Mouse (Mus musculus): ENCODE results near the gene Pidd1.

Pidd1 gene

DNA sequence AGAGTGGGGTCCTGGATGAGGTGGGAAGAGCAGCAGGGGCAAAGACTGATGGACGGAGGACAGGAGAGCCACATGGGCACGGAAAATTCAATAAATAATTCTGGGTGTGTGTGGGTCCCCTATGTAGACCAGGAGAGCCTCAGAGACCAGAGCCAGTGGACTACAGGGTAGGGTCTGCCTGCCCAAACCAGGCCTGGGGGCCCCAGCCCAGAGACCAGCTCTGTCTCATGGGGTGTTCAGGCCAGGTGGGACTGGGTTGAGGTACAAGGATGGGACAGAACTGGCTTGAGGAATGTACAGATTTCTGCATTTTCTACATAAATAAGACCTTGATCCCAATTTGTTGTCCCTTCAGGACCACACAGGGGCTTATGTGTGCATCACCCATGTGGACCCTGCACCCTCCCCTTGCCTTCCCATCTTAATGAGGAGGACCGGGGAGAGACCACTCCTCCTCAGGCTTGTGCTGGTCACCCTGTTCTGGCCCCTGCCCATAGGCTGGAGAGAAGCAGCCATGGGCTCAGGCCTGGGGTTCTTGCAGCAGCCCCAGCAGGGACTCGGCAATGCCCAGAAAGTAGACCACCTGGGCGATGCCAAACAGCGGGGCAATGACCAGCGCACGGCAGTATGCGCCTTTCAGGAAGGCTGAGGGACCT, 13.1 kb downstream of the Pidd1 start:
- ChIA-PET POLR2A (interaction anchor here in 2 of 4 experiments (0.6 to 21.5 kb wide), 10 partner anchors 9 to 38 kb away, joined by 3 to 465 read pairs (median 17); partner anchors contain the start of genes Pidd1 (in 2 of the 2), Rplp2 (in 2 of the 2), Cd151 (in 1 of the 2) and Cracr2b (in 1 of the 2)), CTCF (interaction anchor here in 1 of 4 experiments (0.6 to 4.1 kb wide), 4 partner anchors 8 to 55 kb away, joined by 3 to 22 read pairs (median 6); partner anchors contain the start of gene Slc25a22)

DNA sequence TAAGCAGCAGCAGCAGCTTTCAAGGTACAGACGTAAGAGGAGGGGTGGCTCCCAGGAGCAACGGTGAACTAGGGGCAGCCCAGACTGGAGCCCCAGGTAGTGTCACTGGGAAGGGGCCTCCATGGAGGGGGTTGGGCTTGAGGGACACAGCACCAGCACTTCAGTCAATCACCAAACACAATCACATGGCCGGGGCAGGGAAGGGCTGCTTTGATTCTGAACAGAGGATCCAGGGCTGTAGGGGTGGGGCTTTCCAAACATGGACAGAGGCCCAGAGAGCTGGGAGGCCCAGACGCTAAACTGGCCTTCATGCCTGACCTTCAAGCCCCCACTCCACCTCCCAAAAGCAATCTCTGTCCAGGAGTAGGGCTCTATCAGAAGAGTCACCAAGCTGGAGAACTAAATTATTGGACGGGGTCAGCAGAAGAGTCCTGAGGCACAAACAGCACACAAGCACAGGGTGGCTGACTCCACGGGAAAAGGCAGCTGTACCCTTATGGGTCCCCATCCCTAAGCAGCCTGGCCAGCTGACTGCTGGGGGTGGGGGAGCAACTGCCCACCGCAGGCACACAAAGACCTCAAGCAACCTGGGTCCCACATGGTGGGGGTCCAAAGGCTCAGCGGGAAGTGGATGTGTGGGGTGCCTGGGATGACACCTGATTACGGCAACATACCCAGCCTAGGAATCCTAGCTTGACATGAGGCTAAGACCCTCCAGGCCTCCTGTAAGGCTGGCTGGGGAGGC, 13.8 kb downstream of the Pidd1 start:
- CTCF ChIA-PET = interaction anchor here in 3 of 4 experiments (0.6 to 4.1 kb wide), 8 partner anchors 9 to 100 kb away, joined by 3 to 22 read pairs (median 5); partner anchors contain the start of genes Eps8l2 (in 1 of the 3), Pidd1 (in 1 of the 3) and Slc25a22 (in 1 of the 3)
- POLR2A ChIA-PET = interaction anchor here in 3 of 4 experiments (0.6 to 21.5 kb wide), 23 partner anchors 9 to 366 kb away, joined by 3 to 465 read pairs (median 4); partner anchors contain the start of genes Gatd1 (in 2 of the 3), Pidd1 (in 2 of the 3), Rplp2 (in 2 of the 3) and Cd151 (in 1 of the 3)

DNA sequence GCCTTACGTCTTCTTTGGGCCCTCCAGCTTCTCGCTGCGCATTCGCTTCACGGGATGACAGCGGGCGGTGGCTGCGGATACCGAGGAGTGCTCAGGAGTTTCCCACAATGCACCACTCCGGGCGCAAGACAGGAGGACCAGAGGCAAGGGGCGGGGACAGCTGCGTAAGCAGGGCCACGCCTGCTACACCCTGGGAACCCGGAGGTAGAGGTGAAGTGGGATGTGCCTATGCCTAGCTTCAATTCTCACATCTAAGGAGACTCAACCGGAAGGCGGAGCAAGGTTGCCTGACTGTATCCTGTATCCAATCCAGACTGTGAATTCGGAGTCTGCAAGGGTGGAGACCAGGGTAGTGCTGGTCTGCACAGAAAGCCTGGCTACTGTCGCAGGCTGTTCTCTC, 14.5 kb downstream of the Pidd1 start, which contains the start of gene Cend1:
Gene Cend1 (minus strand): TSS at position 182 of the 400 bp plus-strand sequence.
- ChIA-PET CTCF (interaction anchor here (0.6 to 4.1 kb wide), 13 partner anchors 10 to 282 kb away, joined by 3 to 22 read pairs (median 4); partner anchors contain the start of genes Eps8l2 (in 1 of the 4), Pidd1 (in 1 of the 4), Rassf7 (in 1 of the 4) and Slc25a22 (in 1 of the 4)), POLR2A (interaction anchor here in 3 of 4 experiments (0.5 to 21.5 kb wide), 31 partner anchors 8 to 366 kb away, joined by 3 to 465 read pairs (median 4); partner anchors contain the start of genes Gatd1 (in 2 of the 3), Pidd1 (in 2 of the 3), Rplp2 (in 2 of the 3) and Slc25a22 (in 2 of the 3))

DNA sequence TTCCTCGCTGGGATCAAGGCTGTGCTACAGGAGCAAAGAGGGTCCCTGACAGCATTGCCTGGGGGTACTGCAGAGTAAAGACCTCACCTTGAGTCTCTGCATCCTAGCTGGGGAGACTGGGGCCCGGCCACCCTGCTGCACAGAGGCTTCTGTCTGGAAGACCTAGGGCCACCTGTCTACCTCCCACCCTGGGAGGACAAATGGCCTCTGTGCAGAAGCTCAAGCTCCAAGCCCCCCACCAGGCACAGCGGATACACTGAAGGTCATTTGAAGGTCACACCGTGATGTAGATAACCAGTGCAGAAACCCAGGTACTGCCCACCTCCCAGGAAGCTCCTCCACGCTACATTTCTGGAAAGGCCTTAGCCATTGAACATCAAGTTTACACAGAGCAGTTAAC, 15.1 kb downstream of the Pidd1 start:
- CTCF ChIA-PET = interaction anchor here in 3 of 4 experiments (0.6 to 4.1 kb wide), 11 partner anchors 9 to 282 kb away, joined by 3 to 22 read pairs (median 4); partner anchors contain the start of genes Pidd1 (in 1 of the 3), Rassf7 (in 1 of the 3), Slc25a22 (in 1 of the 3) and Taldo1 (in 1 of the 3)
- POLR2A ChIA-PET = interaction anchor here in 3 of 4 experiments (0.5 to 21.5 kb wide), 32 partner anchors 9 to 365 kb away, joined by 3 to 465 read pairs (median 4); partner anchors contain the start of genes Gatd1 (in 2 of the 3), Pidd1 (in 2 of the 3), Rplp2 (in 2 of the 3) and Slc25a22 (in 2 of the 3)

DNA sequence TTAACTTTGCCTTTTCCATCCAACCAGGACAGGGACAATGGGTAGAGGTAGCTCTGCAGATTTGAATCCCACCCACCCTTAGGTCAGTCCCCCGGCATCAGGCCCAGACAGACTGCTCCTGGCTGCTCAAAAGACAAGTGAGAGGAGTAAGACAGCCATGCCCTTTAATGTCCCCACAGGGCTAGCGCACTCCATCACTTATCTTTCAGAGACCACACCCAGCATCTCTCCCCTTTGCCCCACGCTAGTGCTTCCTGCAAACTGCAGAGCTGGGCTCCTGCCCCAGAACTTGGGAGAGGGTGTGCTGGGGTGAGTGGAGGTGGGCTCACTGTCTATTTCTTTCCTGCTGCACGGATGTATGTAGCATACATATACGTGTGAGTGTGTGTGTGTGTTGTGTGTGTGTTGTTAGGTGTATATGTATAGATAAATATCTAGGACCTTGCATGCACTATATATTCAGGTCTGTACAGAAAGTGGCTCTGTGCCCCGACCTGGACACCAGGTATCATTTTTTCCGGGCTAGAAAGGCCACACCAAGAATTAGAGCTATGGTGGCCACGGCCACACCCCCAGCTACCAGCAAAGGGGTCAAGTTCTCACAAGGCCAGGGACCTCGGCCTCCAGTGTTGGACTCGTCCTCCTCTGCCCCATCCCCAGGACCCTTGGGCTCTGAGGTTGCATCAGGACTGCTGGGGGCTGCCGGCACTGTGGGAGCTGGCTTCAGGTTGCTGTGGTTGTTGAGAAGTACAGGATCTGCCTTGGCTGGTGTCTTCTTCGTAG, 16.7 kb downstream of the Pidd1 start:
- CTCF ChIA-PET = interaction anchor here (0.6 to 4.1 kb wide), 7 partner anchors 12 to 376 kb away, joined by 3 to 22 read pairs (median 4); partner anchors contain the start of genes Cd151 (in 1 of the 4) and Slc25a22 (in 1 of the 4)
- POLR2A ChIA-PET = interaction anchor here in 3 of 4 experiments (0.5 to 21.5 kb wide), 16 partner anchors 7 to 199 kb away, joined by 3 to 465 read pairs (median 6); partner anchors contain the start of genes Rplp2 (in 3 of the 3), Cracr2b (in 2 of the 3), Taldo1 (in 2 of the 3) and Cd151 (in 1 of the 3)

- POLR2A ChIA-PET = interaction anchor here in 1 of 4 experiments (0.6 to 21.5 kb wide), 2 partner anchors 35 to 147 kb away, joined by 3 to 465 read pairs; partner anchors contain the start of genes Cd151, Cracr2b, Pnpla2 and Rplp2
- CTCF ChIA-PET = no interaction called here
These were observed 20.0 kb downstream of the Pidd1 start for GRCm38 (mm10) chr7:141423811-141424210.

DNA sequence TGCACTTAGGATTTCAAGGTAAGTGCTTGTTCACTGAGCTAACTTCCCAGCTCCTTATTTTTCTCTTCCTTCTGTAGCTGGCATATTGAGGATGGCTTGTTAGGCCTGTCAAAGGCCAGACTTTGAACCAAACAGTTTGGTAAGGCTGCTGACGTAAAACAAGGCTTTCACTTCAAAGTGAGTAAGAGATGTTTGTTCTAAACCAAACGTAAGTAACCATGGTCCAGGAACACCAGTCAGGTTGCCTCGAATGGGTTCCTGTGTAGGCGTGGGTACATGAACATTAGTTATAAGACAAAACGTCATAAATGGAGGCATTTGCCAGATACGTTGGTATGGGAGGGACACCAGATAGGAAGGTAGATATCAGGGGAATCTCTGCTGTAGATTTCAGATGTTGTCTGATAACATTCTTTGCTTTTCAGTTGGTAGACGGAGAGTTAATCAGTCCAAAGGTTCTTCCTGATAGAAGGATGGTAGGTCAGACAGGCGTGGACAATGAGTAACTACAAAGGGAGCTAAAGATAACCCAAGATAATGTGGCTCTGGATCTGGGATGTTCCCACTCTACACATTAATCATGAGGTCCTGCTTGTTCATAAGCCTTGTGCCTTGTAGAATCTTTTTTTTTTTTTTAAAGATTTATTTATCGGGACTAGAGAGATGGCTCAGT, 23.7 kb downstream of the Pidd1 start:
- ChIA-PET POLR2A (interaction anchor here in 3 of 4 experiments (0.7 to 4.1 kb wide), 12 partner anchors 9 to 514 kb away, joined by 3 to 24 read pairs (median 4); partner anchors contain the start of genes Cend1 (in 2 of the 3), Cd151 (in 1 of the 3), Cracr2b (in 1 of the 3) and Pnpla2 (in 1 of the 3)), CTCF (interaction anchor here in 3 of 4 experiments (0.6 to 1.3 kb wide), 4 partner anchors 9 to 1338 kb away, joined by 3 to 5 read pairs (median 4); partner anchors contain the start of gene Cend1 (in 1 of the 3))

DNA sequence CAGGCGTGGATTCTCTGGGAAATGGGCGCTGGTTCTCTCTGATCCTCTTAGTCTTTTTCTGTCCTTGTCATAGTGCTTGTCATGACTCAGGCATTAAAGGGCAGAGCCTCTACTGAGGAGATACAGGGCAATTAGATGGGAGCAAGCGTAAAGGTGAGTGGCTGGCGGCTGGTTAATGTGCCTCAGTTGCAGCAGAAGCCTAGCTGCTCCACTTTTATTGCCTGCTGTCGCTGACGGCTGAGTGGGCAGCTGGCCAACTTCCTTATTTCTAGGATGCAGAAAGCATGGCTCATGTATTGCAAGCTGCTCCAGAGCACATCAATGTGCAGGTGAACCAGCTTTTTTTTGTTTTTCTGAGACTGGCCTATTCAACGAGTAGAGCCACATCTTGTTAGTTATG, 24.9 kb downstream of the Pidd1 start:
- CTCF ChIA-PET = interaction anchor here in 2 of 4 experiments (0.8 to 1.3 kb wide), 2 partner anchors 10 to 40 kb away, joined by 3 to 5 read pairs; partner anchors contain the start of gene Cend1 (in 1 of the 2)

DNA sequence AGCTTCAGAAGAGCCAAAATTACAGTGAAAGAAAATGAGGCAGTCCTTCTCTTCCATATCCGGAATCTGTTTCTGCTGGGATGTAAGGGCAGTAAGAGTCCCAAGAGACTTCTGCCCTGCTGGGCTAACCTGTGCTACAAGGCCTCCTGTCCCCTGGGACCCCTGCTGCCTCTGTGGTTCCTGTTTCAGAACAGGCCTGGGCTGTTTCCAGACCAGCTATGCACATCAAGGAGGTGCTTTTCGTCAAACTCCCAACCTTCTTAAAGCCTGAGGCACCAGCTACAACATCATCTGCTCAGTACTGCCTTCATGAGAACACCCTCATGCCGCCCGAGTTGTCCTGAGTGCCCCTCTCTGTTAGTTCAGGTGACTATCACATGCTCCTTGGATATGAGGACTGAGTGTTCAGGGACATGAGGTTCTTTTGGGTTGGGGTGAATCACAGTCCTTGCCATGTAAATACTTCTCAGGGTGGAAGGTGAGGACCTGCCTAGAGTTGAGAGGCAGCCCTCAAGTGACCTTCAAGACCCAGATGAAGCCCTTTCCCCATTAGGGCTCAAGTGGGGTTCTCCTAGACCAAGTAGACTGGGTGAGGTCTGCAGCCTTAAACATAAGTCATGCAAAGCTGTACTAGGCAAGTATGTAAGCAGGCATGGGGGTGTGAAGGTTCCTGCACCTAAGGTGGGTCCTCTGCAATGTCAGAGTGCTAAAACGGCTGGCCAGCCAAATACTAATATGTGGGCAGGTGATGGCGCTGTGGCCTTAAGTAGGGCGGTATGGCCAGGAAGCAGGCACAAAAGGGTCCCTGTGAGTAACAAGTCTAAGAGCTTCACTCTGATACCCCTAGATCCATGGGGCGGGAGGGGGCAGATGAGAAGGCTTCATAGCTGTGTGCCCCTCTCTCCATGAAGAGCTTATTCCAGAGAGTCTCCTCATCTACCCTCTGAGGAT, 25.8 kb downstream of the Pidd1 start:
- CTCF ChIA-PET = interaction anchor here in 2 of 4 experiments (0.5 to 0.8 kb wide), 2 partner anchors 41 to 73 kb away, joined by 3 to 4 read pairs; no protein-coding TSS in a partner anchor

More for the DNA sequence above, 24.9 kb downstream of the Pidd1 start:
- POLR2A ChIA-PET = interaction anchor here in 2 of 4 experiments (0.6 to 4.1 kb wide), 20 partner anchors 9 to 203 kb away, joined by 3 to 24 read pairs (median 3); partner anchors contain the start of genes Cend1 (in 2 of the 2), Cd151 (in 1 of the 2), Pnpla2 (in 1 of the 2) and Rassf7 (in 1 of the 2)

GRCm38 (mm10) chr7:141416144-141416841, 27.5 kb downstream of the Pidd1 start:
- ChIA-PET CTCF (interaction anchor here in 2 of 4 experiments (0.5 to 1.3 kb wide), 2 partner anchors 21 to 42 kb away, joined by 3 to 5 read pairs; no protein-coding TSS in a partner anchor), POLR2A (interaction anchor here in 2 of 4 experiments (1.2 to 2.1 kb wide), 4 partner anchors 9 to 268 kb away, joined by 3 to 11 read pairs (median 4); partner anchors contain the start of genes Deaf1 (in 1 of the 2) and Tmem80 (in 1 of the 2))

More for the DNA sequence above, 25.8 kb downstream of the Pidd1 start:
- POLR2A ChIA-PET = interaction anchor here in 3 of 4 experiments (0.5 to 4.1 kb wide), 22 partner anchors 8 to 296 kb away, joined by 3 to 24 read pairs (median 3); partner anchors contain the start of genes Cend1 (in 2 of the 3), Rplp2 (in 2 of the 3), Cd151 (in 1 of the 3) and Pnpla2 (in 1 of the 3)

DNA sequence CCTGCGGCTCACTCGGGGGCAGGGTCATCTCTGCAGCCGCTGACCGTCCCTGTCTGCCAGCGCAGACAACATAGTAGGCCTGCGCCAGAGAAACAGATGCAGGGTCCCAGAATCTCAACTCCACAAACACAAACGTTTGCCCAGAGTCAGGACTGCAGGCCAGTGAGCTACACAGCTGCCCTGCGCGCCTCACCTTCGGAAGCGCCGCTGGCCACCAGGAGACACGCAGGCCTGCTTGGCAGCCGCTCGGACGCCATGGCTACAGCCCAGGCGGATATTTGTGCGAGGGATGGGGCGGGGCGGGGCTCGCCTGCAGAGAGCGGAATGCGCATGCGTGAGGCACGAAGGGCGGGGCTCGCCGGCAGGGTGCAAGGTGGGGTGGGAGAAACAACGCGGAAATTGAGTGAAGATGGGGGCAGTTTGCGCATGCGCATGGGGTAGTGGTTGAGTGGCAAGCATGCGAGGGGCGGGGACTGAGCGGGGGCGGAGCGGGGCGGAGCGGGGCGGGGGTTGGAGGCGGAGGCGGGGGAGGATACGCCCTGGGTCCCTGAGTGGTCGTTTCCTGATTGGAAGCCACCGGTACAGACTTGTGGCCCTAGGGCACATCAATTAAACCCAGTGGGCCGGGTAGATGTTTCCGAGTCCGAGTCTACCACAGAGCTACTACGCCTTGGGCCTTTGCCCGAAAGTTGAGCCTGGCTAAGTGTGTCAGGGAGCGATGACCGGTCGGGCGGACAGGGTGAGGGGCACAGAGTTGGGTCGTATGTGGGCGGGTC, 29.8 kb downstream of the Pidd1 start, which contains the start of gene Gatd1:
Gene Gatd1 (minus strand): TSS at position 328 of the 776 bp plus-strand sequence.
- POLR2A ChIA-PET = interaction anchor here in 3 of 4 experiments (0.7 to 3.7 kb wide), 26 partner anchors 12 to 460 kb away, joined by 3 to 21 read pairs (median 4); partner anchors contain the start of genes Taldo1 (in 3 of the 3), Cend1 (in 2 of the 3), Rplp2 (in 2 of the 3) and Polr2l (in 1 of the 3)
- CTCF ChIA-PET = interaction anchor here in 3 of 4 experiments (0.6 to 2.4 kb wide), 9 partner anchors 9 to 1712 kb away, joined by 3 to 10 read pairs (median 6); no protein-coding TSS in a partner anchor

DNA sequence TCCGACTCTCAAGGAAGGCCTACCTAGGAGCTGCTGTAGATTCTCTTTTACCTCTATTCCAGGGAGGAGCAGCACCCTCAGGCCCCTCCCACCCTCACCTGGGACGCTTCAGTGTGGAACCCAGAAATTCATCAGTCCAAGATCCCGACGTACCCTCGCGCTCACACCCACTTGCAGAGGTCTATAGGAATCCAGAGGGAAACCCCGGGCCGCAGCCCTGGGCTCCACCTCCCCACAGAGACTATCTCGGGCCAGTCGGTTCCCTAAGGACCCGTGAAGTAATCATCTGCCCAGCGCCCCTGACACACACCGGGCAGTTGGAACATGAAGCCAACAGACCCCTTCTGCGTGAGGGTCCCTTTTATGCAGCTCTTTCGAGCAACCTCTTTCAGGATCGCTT, 30.5 kb downstream of the Pidd1 start:
- ChIA-PET POLR2A (interaction anchor here in 2 of 4 experiments (1.2 to 3.7 kb wide), 7 partner anchors 16 to 62 kb away, joined by 3 to 21 read pairs (median 5); partner anchors contain the start of genes Cend1 (in 1 of the 2), Polr2l (in 1 of the 2), Rplp2 (in 1 of the 2) and Slc25a22 (in 1 of the 2)), CTCF (interaction anchor here in 2 of 4 experiments (0.9 to 2.4 kb wide), 3 partner anchors 11 to 1713 kb away, joined by 3 to 8 read pairs (median 4); no protein-coding TSS in a partner anchor)

DNA sequence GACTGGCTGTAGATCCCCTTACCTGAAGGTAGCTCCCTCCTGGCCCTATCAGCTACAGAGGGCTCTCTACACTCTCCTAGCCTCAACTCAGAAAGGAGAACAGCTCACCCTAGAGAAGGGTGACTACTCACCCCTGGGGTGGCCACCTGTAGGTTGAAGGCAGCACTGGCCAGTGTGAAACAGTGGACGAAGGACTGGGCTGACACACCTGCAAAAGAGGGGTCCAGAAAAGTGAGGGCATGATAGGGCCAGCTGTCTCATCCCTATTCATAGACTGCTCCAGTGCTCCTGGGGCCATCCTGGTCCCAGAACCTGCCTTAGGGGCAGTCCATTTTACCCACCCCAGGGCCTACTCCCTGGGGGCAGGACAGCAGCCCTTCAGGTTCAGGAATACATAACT, 32.2 kb downstream of the Pidd1 start:
- ChIA-PET CTCF (no interaction called here), POLR2A (interaction anchor here in 1 of 4 experiments (0.9 to 3.4 kb wide), 5 partner anchors 19 to 57 kb away, joined by 3 to 9 read pairs (median 5); partner anchors contain the start of genes Pidd1, Pnpla2 and Slc25a22)

Measured in embryonic stem cell, embryonic (primary cell).